Mouse (Mus musculus) layer of hippocampus, postnatal 36 days (tissue): ENCODE measurements at regions not wholly inside any gene's neighbourhood (a gene's known extent, or its start where the extent isn't known, plus 50 kb on each side); places are given as distances from the start of the nearest gene placed in this dataset.

ENCODE experiments used
- DNase-seq, 2 experiments: peaks; one replicate each; pipeline ENCODE4 v3.0.0; 2022

DNA sequence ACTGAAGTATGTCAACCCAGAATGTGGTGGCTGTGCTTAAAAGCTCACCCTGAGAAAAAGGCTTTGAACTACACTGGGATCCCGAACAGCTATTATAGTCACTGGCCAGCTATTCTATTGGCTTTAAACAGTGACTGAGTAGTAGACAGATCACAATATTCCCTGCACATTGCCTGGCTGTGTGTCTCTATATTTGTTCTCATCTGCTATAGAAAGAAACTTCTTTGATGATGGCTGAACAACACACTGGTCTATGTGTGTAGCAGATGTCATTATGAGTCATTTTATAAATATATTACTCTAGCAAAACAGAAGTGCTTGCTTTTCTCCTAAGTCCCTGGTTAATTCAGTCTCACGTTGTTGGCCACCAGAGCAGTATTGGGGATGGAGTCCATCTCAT, 152.1 kb upstream of the Slco6d1 start:
- no peak for DNase-seq

DNA sequence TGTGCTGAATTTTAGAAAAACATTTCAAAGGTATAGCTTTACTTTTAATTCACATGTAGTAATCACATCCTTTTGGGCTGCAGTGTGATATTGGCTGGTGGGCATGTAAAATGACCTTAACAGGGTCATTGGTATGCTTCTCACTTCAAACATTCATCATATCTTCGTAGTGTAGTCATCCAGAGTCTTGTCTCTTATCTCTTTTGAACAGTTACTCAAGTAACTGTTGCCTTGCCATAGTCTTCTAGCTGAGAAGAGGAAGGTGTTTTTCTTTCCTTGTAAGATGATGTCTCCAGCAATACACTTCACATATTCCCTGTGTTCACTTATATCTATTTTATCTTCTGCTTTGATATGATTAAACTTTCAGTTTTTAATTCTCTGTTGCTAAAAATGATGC, 150.7 kb upstream of the Slco6d1 start:
- DNase-seq, result no peak

DNA sequence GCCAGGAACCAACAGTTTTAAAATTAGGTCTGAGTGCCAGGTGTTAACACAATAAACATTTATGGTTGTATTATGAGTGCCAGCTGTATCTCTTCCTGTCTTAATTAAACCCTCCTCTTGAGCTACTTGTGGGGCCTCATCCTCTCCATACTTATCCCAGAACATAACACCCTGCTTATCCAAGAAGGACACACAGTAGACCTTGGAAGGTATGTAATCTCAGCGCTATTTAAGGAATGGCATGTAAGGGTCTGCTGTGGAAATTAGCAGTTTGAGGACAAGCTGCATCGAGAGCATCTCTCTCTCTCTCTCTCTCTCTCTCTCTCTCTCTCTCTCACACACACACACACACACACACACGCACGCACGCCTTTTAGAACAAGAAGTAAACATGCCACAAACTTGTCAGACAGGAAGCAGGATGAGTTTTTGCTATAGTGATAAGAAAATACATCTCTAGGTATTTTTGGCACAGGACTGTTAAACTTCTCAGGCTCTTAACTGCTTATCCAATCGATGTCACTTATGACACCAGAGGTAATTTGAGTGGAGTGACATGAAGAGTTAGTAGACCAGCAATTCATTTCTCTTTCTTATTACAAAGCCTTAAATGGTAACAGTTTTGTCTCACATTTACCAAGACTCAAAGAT, 146.8 kb upstream of the Slco6d1 start:
- no peak for DNase-seq

DNA sequence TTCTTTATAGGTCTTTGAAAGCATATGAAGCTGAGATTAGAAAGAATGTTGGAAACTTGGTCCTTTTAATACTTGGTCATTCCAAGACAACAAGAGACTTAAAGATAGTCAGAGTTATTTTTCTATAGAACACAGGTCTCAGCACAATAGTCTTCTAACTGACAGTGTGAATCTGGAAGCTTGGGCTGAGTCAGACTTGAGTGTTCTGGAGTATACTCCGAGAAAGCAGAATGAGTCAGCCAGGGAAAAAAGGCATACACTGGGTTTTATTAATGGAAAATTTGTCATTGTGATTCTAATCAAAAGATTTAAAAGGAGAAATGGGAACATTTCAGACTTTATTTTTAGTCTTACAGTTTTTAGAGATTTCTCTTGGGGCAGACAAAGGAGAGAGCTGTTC, 145.4 kb upstream of the Slco6d1 start:
- no peak for DNase-seq

DNA sequence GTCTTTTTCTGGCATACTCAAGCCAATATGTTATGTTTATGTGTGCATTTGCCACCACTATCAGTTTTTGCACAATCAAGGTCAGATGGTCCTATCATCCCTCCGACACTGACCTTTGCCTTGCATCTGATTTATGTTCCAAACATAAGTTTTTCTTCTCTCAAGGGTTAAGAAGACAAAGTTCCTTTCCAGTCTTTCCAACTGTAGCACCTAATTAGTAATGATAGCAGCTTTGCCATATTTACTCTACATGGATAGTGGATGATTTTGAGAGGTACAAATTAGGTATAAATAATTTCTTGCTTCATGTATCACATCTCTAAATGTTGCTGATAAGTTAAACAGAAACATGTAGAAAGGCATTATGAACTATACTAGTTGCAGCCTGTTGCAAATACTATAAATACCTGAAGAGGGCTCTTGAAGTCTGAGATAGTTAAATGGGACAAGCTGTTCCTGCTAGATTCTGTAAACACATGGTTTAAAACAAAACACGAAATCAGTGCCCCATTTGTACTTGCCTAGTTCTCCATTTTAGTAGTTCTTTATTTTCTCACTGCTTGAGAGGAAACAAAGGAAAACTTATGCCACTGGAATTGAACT, 141.4 kb upstream of the Slco6d1 start:
- DNase-seq, result no peak

DNA sequence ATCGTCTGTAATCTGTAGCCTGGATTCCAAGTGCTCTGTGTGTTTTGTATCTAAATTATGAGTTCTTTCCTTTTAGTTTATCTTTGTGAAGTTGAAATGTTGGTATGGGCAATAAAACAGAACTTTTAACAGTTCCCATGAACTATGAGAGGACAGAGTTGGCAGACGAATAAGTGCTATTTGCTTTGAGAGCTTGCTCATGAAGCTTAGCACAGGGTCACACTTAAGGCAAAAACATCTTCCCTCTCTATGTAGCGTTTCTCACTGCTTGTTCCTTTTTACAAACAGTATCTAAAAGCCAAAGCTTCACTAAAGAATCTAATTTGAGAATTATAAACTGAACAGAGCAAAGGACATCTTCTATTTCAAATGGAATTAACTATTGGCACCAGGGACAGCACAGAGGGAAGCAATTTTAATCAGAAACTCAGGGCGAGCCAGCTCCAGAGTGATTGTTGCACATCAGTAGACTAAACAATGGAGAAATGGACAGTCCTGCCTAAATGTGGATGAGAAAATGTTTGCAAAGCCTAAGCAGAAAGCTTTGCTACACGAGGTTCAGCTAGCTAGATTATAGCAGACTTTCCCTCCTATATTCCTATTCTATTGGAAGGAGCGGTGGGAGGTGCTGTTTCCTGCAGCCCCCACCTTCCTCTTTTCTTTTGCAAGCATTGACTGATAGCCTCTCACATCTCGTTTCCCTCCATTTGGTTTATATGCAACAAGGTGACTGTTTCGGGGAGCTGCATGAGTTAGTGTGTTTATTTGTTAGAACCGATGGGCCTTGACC, 140.5 kb upstream of the Slco6d1 start:
- no peak for DNase-seq

DNA sequence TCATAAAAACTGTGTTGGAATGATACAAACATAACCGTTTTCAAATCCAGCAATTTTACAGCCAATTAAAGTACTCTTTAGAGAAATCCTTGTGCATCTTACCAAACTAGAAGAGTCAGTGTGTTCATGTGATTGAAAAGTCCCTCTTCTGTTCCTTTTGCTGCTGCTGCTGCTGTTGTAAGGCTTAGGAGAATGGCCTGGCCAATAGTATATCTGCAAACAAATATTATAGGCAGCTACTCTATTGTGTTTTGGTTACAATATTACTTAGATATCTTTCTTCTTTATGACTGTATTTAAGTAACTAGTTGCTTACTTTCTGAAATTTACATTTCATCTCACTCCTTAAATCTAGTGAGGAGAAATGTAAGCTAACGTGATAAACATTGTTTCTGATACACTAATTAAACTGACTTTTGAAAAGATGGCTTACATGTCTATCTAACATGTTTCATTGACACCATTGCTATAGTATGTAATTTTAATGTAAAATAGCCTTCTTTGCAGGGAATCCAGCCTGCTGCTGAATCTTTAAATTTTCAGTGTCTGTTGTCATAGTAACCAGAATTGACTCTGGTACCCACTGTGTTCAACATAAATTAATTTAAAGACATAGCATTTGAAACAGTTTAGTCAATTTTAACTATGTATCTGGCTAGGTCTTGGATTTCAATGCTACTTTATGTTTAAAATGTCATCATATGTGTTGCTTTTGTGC, 139.7 kb upstream of the Slco6d1 start:
- no peak for DNase-seq

DNA sequence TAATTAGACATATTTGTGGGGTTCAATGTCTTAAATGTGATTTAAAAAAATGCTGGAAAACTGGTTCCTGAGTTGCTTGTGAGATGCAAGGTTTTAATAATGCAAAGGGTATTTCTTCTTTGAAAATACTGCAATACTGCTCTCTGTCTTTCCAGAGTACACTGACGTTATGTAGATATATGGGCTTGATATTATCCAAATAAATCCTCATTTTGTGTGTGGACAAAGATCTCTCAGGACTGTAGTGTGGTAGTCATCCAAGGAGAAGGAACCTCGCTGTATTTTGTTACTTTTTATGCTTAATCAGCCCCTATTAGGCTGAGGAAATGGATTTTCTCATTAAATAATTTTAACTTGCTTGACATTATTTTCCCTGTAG, 139.2 kb upstream of the Slco6d1 start:
- no peak for DNase-seq

DNA sequence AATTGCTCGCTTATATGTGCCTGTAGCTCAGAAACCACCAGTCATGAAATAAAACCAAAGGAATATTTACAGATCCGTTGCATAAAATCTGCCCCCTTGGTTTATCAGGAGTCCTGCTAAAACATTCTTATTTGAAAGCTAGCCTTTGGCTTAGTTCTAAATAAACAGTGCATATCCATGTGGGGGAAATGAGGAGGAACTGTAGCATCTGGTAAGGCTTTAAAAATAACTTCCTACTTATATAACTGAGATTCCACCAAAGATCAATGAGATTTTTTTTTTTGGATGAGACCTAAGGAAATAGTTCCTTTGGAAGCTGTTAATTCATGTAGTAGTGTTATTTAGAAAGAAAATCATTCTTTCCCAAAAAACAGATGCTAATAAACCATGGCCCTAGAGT, 117.8 kb upstream of the Slco6d1 start:
- DNase-seq, result no peak

DNA sequence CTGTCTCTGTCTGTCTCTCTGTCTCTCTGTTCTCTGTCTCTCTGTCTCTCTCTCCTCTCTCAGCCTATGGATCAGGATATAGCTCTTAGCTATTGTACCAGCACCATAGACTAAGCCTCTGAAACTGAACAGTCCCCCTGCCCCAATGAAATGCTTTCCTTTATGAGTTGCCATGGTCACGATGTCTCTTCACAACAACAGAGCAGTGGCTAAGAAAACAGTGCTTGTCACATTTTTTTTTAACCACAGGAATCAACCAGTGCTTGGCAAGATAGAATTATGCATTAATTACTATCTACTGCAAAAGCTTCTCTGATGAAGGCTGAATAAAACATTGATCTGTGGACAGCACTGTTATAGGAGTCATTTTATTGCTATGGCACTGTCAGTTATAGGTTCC, 114.6 kb upstream of the Slco6d1 start:
- no peak for DNase-seq

DNA sequence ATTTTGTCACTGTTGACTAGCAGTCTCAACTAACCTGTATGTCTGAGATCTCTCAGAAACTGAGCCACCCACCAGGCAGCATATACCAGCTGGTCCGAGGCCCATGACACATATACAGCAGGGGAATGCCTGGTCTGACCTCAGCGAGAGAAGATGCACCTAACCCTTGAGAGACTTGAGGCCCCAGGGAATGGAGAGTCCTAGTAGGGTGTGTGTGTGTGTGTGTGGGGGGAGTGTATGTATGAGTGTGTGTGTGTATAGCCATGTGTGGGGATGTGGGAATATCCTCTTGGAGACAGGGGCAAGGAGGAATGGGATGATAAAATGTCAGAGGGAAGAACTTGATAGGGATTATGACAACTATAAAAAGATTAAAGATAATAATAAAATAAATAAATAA, 113.4 kb upstream of the Slco6d1 start:
- no peak for DNase-seq

DNA sequence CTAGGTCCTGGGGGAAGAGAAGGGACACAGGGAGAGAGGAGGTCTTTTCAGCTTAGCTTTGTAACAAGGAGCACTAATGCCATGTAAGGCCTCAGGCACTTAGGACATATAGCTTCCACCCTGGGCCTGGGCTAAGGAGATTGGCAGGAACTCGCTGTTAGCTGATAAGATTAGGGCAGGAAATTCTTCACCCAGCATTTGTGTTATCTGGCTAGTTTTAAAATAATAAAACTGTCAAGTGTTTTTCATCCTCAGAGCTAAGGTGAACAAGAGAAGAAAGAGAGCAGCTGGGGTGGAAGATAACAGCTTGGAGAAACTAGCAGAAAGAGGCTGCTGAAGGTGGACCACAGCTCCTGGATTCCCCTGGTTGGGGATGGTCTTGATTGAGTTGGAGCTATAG, 111.0 kb upstream of the Slco6d1 start:
- no peak for DNase-seq

DNA sequence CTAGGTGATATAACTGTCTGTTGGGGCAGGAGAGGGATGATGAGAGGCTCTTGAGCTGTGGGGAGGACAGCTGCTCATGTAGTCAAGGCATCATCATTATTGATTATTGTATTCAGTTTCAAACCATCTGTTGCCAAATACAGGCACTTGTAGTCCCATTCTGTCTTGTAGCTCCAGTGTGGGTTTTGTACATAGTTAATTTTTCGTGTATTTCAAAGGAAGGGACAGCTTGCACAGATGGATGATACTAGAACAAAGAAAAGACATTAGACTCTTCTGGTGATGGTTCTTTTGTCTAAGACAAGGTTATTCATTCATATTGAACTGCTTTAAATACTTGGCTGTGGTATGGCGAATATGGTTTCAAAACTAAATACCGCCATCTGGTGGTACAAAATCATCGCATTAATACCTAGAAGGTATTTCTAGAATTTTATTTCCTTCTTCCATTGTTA, 70.8 kb upstream of the Slco6d1 start:
- DNase-seq, result peak; percentile 7 to 26

DNA sequence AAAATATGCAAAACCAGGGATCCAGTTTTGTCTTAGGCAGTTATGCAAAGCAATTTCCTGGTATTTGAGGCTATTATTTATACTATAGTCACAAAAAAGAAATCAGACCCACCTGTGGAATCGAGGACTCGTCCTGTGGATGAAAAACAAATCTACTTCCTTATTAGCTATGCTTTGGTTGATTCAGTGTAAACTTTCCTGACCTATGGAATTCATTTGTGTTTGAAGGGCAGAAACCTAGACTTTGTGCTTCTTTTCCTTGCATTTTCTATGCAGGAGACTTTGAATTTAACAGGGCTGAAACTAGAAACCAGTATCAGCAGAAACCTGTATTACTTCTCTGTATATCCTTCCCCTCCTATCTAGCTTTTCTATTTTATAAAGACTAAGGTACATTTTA, 70.2 kb upstream of the Slco6d1 start:
- no peak for DNase-seq

DNA sequence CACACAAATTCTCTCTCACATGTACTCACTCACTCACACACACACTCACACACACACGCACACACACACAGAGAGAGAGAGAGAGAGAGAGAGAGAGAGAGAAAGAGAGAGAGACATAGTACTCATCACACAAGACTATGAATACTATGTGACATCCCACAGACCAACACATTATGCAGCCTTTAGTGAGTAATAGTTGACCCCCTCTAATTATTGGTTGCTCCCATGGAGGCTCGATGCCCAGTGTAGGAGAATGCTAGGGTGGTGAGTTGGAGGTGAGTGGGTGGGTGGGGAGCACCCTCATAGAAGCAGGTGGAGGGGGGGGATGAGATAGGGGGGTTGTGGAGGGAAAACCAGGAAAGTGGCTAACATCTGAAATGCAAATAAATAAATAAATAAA, 69.4 kb upstream of the Slco6d1 start:
- no peak for DNase-seq
